Mouse (Mus musculus): ENCODE results near the gene Maneal.

- TF ChIP-seq CTCF (IDR thresholded peaks at IDR 0.05; ENCODE audit: borderline replicate concordance, control insufficient read depth, extremely low read depth, insufficient read depth, low read length, poor library complexity) (no peak), POLR2A (IDR thresholded peaks at IDR 0.05; ENCODE audit: control insufficient read depth, extremely low read depth, insufficient read depth, low read length, poor library complexity) (no peak)
Measured at GRCm38 (mm10) chr4:124888702-124889101, 26.7 kb upstream of the Maneal start.
